Mouse (Mus musculus): ENCODE results near the gene Sox21.

Sox21 gene

GRCm38 (mm10) chr14:118236886-118237289, at the start of gene Sox21:
TSS of gene Sox21 (minus strand) at chr14:118237030.
- peak in 1 of 2 experiments; percentile 35 for DNase-seq

DNA sequence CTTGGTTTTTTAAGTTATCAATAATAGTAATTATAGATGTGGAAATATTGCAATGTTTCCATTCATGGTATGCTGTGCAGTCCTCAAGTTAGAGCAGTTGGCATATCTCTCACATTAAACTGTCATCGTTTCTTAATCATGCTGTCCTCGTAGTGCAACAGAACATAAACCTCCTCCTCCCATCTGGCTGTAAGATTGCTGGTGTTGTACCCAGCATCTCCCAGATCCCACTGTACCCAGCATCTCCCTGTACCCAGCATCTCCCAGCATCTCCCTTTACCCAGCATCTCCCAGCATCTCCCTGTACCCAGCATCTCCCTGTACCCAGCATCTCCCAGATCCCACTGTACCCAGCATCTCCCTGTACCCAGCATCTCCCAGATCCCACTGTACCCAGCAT, 49.3 kb upstream of the Sox21 start:
- no peak for DNase-seq

DNA sequence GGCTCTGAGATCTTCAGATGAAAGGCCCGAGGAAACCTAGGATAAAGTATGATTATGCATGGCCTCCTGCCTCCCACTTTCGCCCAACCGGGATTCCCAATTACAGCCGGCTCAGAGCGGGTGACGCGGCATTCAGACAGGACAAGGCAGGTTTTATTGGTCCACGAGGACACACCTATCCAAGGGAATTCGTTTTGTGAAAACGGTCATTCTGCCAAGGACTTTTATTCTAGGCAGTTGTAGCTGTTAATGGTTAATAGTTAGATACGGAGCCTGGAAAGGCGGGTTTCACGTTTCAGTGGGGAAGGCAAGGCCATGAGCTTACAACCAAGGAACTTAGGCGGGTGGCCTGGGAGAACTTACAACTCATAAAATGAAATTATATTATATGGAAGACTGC, 46.1 kb upstream of the Sox21 start:
- DNase-seq, result no peak

DNA sequence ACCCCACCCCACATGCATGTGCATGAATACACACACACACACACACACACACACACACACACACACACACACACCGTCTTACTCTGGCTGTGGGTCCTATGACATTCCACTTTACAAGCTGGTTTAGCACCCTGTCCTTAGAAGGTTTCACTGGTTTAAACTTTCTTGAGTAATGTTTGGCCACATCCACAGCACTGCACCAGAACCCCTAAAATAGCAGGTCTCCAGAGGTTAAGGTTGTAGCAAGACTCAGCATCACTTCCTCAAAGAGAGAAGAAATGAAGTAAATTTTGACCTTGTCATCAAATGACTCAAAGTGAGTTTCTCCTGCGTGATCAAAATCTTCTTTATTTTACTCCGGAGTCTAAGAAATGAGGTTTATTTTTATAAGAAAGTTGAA, 45.4 kb upstream of the Sox21 start:
- no peak for DNase-seq

GRCm38 (mm10) chr14:118277704-118278498, 41.1 kb upstream of the Sox21 start:
- DNase-seq, result no peak

DNA sequence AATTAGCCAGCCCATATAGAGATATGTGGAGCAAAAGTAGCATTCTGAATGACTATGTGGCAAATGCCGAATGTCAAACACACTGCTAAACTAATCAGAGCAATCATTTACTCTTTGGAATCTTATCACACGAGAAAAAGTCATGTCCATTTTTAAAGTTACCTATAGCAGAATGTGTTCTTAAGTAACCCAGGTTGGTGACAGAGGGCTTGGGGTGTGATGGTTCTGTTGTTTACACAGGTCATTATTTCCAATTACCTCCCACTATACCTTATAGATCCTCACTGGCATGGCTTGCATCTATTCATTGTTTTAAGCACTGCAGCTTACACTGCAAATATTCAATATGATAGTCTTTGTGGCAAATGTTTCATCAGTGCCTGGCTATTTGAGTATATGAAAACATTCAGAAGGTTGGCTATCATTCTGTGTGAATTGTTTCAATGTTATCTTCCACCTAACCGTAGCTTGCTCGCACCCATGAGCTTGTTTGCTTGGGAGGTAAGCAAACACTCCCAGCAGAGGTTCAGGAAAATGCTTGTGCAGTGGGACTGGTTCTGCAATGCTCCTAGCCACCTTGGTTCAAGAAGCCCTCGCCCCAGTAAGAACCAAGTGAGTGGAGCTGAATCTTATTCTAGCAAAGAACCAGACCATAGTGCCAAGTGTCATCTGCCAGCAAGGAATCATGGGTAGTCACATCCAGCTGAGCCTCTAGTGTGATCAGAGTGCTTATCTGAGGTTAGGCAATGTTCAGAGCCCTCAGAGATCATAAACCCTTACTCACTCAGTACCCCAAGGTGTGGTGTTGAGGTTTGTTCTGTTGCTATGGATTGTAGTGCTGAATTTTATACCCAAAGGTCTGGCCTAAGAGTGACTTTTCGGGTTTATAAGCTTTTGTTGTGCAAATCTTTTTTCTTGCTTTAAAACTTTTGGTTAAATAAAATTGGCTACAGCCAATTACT, 36.0 kb upstream of the Sox21 start:
- no peak for DNase-seq

DNA sequence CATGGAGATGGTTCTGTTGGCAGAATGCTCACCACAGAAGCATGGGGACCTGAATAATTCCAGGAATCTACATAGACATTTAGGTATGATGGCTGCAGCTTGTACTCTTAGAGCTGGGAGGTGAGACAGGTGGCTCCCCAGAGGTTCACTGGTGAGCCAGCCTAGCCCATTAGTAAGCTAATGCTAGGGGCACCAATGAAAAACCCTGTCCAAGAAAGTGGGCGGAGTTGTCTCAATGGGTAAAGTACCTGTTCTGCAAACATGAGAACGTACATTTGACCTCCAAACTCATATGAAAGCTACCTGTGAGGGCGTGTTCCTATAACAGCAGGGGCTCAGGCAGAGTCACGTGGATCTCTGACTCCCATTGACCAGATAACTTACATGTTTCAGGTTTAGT, 32.0 kb upstream of the Sox21 start:
- DNase-seq, result no peak

DNA sequence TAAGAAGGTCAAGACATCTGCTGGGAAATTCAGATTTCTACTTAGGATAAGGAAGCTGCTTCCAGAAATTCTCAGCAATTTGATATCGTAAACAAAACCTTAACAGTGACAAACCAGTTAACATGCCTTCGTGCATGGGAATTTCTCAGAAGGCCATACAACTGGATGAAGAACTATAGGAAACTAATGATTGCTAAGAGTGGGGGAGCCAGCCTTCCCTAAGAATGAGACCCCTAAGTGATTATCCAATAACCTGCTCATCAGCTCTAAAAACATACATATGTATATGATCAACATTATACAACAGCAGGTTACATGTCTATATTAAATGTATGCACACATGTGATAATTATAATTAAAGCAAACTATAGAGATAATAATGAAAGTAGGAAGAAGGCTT, 29.8 kb upstream of the Sox21 start, which contains the start of gene Gm9376:
Gene Gm9376 (plus strand): TSS at position 301 of the 400 bp plus-strand sequence.
- DNase-seq, result no peak

DNA sequence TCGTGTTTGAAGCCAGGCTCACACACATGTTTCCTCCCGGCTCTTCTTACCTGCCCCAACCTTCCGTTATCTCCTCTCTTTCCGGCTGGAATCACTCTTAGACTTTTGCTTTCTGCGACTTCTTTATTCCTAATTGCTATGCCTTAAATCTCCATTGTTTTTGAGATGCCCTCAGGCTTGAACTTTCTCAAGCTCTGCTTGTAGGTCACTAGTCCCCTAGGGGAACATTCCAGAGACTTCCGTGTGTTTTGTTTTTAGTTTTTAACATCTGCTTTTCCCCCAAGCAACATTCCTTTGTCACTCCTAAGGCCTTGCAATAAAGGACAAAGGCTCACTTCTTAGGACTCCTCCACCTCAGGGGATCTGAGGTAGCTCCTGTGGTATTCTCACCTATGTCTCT, 16.6 kb upstream of the Sox21 start:
- no peak for DNase-seq

DNA sequence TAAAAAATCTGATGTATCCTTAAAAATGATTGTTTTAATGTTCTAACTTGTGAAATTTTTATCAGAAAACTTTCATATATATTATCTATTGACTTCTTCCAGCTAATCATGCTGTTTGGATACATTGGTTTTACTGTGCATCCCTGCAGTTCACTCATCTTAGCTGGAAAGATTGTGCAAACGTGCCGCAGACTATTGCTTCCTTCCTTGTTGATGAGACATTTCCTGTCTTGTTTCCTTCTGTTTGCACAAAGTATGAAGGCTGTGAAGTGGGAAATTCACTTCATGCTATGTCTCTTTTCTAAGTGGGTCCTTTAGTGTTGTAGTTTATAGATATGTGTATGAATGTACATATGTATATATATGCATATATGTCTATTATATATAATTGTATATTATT, 4.6 kb upstream of the Sox21 start:
- no peak for DNase-seq

GRCm38 (mm10) chr14:118239351-118239750, 2.5 kb upstream of the Sox21 start:
- DNase-seq, result no peak

- DNase-seq, result no peak
Measured at GRCm38 (mm10) chr14:118237786-118238185, 956 bp upstream of the Sox21 start.

- peak in 1 of 2 experiments; percentile 36 for DNase-seq
Measured at GRCm38 (mm10) chr14:118235973-118236885, 601 bp downstream of the Sox21 start.

- DNase-seq, result peak; percentile 13 to 30
Measured at GRCm38 (mm10) chr14:118235361-118235972, 1.4 kb downstream of the Sox21 start.

DNA sequence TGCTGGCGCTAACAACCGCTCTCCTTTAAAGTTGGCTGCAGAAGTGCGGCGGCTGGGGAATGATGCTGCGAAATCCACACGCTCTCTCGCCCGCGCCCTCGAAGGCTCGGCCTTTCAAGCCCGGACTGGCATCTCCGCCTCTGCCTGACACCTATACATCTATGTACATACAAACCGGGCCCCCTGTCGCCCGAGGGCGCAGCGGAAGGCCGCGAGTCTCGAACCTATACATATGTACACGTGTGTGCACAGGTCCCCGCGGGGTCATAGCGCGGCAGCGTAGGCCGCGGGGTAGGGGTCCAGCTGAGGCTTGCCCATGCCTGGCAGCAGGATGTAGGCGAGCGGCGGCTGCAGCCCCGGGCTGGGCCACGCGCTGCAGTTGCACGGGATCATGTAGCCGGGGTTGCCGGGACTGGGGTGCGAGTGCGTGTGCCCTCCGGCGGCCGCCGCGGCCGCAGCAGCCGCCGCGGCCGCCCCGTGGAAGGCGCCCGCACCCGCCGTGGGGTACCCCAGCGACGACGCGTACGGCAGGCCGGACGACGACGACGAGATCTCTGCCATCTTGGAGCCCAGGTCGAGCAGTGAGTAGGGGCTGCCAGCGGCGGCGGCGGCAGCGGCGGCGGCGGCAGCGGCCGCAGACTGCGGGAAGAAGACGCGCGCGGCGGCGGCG, 2.2 kb downstream of the Sox21 start:
- DNase-seq, result peak in 1 of 2 experiments; percentile 16

- DNase-seq, result peak in 1 of 2 experiments; percentile 9
Measured at GRCm38 (mm10) chr14:118233786-118234540, 2.9 kb downstream of the Sox21 start.

GRCm38 (mm10) chr14:118232381-118232970, 4.4 kb downstream of the Sox21 start:
- no peak for DNase-seq

GRCm38 (mm10) chr14:118226471-118227155, 10.2 kb downstream of the Sox21 start:
- DNase-seq, result no peak

DNA sequence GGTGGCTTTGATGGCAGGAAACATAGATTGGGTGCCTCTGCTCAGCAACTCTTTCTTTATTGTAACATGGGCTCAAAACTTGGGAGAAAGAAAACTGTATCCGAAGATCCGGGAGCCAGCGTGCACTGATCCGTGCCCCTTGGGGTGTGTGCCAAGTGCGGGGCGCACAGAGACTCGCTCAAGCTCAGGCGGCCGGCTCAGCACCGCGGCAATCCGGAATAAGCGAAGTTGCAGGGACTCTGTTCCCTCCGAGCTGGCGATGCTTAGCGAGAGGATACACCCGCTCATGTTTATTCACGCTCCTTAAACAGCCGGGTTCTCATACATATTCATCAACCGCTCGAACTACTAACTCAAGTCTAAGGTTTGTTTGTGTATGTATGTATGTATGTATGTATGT, 10.9 kb downstream of the Sox21 start:
- DNase-seq, result peak in 1 of 2 experiments; percentile 19

Measured in cerebellum, postnatal 25 days (tissue).